Mouse (Mus musculus): ENCODE measurements around the gene Vasn. TPM values are rescaled to one million over a fixed set of nuclear protein-coding genes. Genes with fewer than 3 reads are reported as not detected.

Vasn gene
- total RNA-seq (2021) = 10 to 100 TPM in 1 of 2 experiments, 1 to 10 TPM in 1; 8.3 to 10.9 TPM
- long read RNA-seq, experiment 1, transcript Vasn-201 (2 exons, 2,829 nt) = major isoform, 9 of 9 reads
- long read RNA-seq, experiment 1, partial matches to known transcripts = 0 of 9 reads
- long read RNA-seq, experiment 1, other reads (novel, unspliced or antisense) = 0 of 9 reads
- long read RNA-seq, experiment 2, partial matches to known transcripts = 0 of 4 reads
- long read RNA-seq, experiment 2, other reads (novel, unspliced or antisense) = 0 of 4 reads

- intact Hi-C loops (cut with DNase I) = no loop called here
- DNase-seq (ENCODE audit: low spot score in 2 of 2) = peak; percentile 74 to 75
Observed at GRCm38 (mm10) chr16:4639831-4640237, at the start of gene Vasn, which contains the start of gene Dnaja3. Vasn (plus strand) TSS chr16:4639941. Dnaja3 (plus strand) TSS chr16:4639989.

- DNase-seq (ENCODE audit: low spot score in 2 of 2) = no peak
- intact Hi-C loops (cut with DNase I) = loop anchor here (5.0 kb wide), 1 partner anchor 33 kb away; the partner anchor contains the start of gene Tfap4
Observed at GRCm38 (mm10) chr16:4590236-4590635, 49.5 kb upstream of the Vasn start.

- intact Hi-C loops (cut with DNase I) = loop anchor here (5.0 kb wide), 1 partner anchor 36 kb away; the partner anchor contains the start of gene Tfap4
- peak; percentile 47 to 68 for DNase-seq (ENCODE audit: low spot score in 2 of 2)
Observed at GRCm38 (mm10) chr16:4592909-4593875, 46.5 kb upstream of the Vasn start.

- DNase-seq (ENCODE audit: low spot score in 2 of 2) = peak in 1 of 2 experiments; percentile 52
- intact Hi-C loops (cut with DNase I) = loop anchor here (5.0 kb wide), 1 partner anchor 37 kb away; the partner anchor contains the start of gene Tfap4
Observed at GRCm38 (mm10) chr16:4593971-4594813, 45.5 kb upstream of the Vasn start, which contains the start of gene Glis2. Glis2 (plus strand) TSS chr16:4594713.

- intact Hi-C loops (cut with DNase I) = loop anchor here (5.0 kb wide), 1 partner anchor 38 kb away; the partner anchor contains the start of gene Tfap4
- DNase-seq (ENCODE audit: low spot score in 2 of 2) = no peak
Observed at GRCm38 (mm10) chr16:4594814-4595526, 44.8 kb upstream of the Vasn start.

GRCm38 (mm10) chr16:4595527-4595963 is 44.2 kb upstream of the Vasn start:
- intact Hi-C loops (cut with DNase I) = no loop called here
- DNase-seq (ENCODE audit: low spot score in 2 of 2) = no peak

- intact Hi-C loops (cut with DNase I) = no loop called here
- no peak for DNase-seq (ENCODE audit: low spot score in 2 of 2)
Observed at GRCm38 (mm10) chr16:4596141-4596728, 43.5 kb upstream of the Vasn start.

- no peak for DNase-seq (ENCODE audit: low spot score in 2 of 2)
- intact Hi-C loops (cut with DNase I) = no loop called here
Observed at GRCm38 (mm10) chr16:4596836-4597235, 42.9 kb upstream of the Vasn start.

GRCm38 (mm10) chr16:4597296-4597695 is 42.4 kb upstream of the Vasn start:
- intact Hi-C loops (cut with DNase I) = no loop called here
- no peak for DNase-seq (ENCODE audit: low spot score in 2 of 2)

GRCm38 (mm10) chr16:4598041-4598440 is 41.7 kb upstream of the Vasn start:
- intact Hi-C loops (cut with DNase I) = no loop called here

GRCm38 (mm10) chr16:4598891-4599543 is 40.7 kb upstream of the Vasn start:
- intact Hi-C loops (cut with DNase I) = no loop called here

More at GRCm38 (mm10) chr16:4598041-4598440, 41.7 kb upstream of the Vasn start:
- no peak for DNase-seq (ENCODE audit: low spot score in 2 of 2)

GRCm38 (mm10) chr16:4599616-4600015 is 40.1 kb upstream of the Vasn start:
- no peak for DNase-seq (ENCODE audit: low spot score in 2 of 2)
- intact Hi-C loops (cut with DNase I) = no loop called here

More at GRCm38 (mm10) chr16:4598891-4599543, 40.7 kb upstream of the Vasn start:
- DNase-seq (ENCODE audit: low spot score in 2 of 2) = no peak

- DNase-seq (ENCODE audit: low spot score in 2 of 2) = no peak
- intact Hi-C loops (cut with DNase I) = no loop called here
Observed at GRCm38 (mm10) chr16:4600701-4601310, 38.9 kb upstream of the Vasn start.

GRCm38 (mm10) chr16:4602189-4602588 is 37.6 kb upstream of the Vasn start:
- intact Hi-C loops (cut with DNase I) = no loop called here
- no peak for DNase-seq (ENCODE audit: low spot score in 2 of 2)

- DNase-seq (ENCODE audit: low spot score in 2 of 2) = no peak
- intact Hi-C loops (cut with DNase I) = no loop called here
Observed at GRCm38 (mm10) chr16:4602766-4603452, 36.8 kb upstream of the Vasn start.

GRCm38 (mm10) chr16:4603453-4603837 is 36.3 kb upstream of the Vasn start:
- no peak for DNase-seq (ENCODE audit: low spot score in 2 of 2)
- intact Hi-C loops (cut with DNase I) = no loop called here

Data from left cerebral cortex, postnatal 14 days (tissue).